Mouse (Mus musculus) thymus, adult 2 months (tissue): Measurements from ENCODE around the gene Rtn4r. TPM values are rescaled to one million over a fixed set of nuclear protein-coding genes. Genes with fewer than 3 reads are reported as not detected.

Source experiments
- DNase-seq: peaks from one replicate; pipeline ENCODE4 v3.0.0; 2021
- H3K27ac ChIP-seq: fragments of 200-500 bp; 2 replicates; pipeline ENCODE4 v1.5.1; 2012; ENCODE audit warnings: low read length, control low read depth; ENCODE audit not compliant: control insufficient read depth, insufficient read depth
- H3K27me3 ChIP-seq: fragments of 200-500 bp; 2 replicates; pipeline ENCODE4 v1.6.1; 2012; ENCODE audit warnings: mild to moderate bottlenecking, low read length, moderate library complexity, mixed read lengths; ENCODE audit not compliant: control insufficient read depth, insufficient read depth
- H3K36me3 ChIP-seq: fragments of 200-500 bp; 2 replicates; pipeline ENCODE4 v1.6.1; 2012; ENCODE audit warnings: mild to moderate bottlenecking, low read length, moderate library complexity; ENCODE audit not compliant: control insufficient read depth, insufficient read depth
- H3K4me1 ChIP-seq: fragments of 200-500 bp; replicated peaks from 2 replicates; pipeline ENCODE4 v1.6.1; 2012; ENCODE audit warnings: low read length; ENCODE audit not compliant: control insufficient read depth, insufficient read depth
- H3K4me3 ChIP-seq: fragments of 200-500 bp; 2 replicates; pipeline ENCODE4 v1.5.1; 2012; ENCODE audit warnings: mild to moderate bottlenecking, low read length, control low read depth, moderate library complexity; ENCODE audit not compliant: control insufficient read depth, insufficient read depth
- CTCF ChIP-seq: fragments of 200-500 bp; IDR thresholded peaks from 2 replicates; pipeline ENCODE4 v1.5.1; 2012; ENCODE audit warnings: mild to moderate bottlenecking, control low read depth, low read length, moderate library complexity, borderline replicate concordance; ENCODE audit not compliant: control insufficient read depth, poor library complexity, insufficient read depth; ENCODE audit errors: extremely low read depth
- POLR2A ChIP-seq: fragments of 200-500 bp; IDR thresholded peaks from 2 replicates; pipeline ENCODE4 v1.6.1; 2012; ENCODE audit warnings: mild to moderate bottlenecking, low read length, control low read depth, moderate library complexity; ENCODE audit not compliant: control insufficient read depth, poor library complexity, insufficient read depth; ENCODE audit errors: extremely low read depth
- WGBS: fragments of 180-500 bp; shearing (Covaris S2); methylation state at CpG from one replicate; pipeline ENCODE4 v1.1.7; 2018; 5-methylcytosine and 5-hydroxymethylcytosine counted together
- polyA plus RNA-seq: library from polyadenylated mRNA; depleted of rRNA; stranded (reverse); fragments of >200 nt; gene quantifications from 2 replicates; pipeline ENCODE4 v1.2.3, GENCODE M21; 2012

Rtn4r gene
- polyA plus RNA-seq, 1 experiment: 6.6 TPM

DNA sequence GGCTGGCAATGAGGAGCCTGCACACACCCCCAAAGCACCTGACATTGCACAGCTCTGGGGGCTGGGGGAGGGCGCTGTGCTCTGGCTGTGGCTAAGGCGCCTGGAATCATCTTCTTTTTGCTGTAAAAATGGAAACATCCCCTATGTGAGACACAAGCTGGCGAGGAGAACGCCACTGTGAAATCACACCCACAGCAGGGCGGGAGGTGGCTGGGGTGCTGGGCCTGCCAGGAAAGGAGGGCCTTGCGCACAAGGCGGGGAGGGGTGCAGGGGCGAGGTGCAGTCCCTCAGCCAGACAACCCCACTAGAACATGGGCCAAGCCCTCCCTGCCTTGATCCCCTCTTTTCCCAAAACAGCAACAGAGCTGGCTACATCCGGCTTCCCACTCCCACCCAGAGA lies 45.8 kb downstream of the Rtn4r start:
- no peaks in the 10 kb centered on the region for H3K4me1 ChIP-seq
- H3K27ac ChIP-seq: no peak overlapping the region
- no peak overlapping the region for H3K4me3 ChIP-seq
- WGBS: 86% methylated on average over 9 of the region's 9 CpGs
- no peaks in the 10 kb centered on the region for H3K36me3 ChIP-seq
- DNase-seq: no peak
- H3K27me3 ChIP-seq: no peaks in the 10 kb centered on the region
- no peak for TF ChIP-seq CTCF
- no peak for TF ChIP-seq POLR2A

GRCm38 (mm10) chr16:18173788-18174187 lies 46.3 kb downstream of the Rtn4r start:
- Histone ChIP-seq H3K27ac (no peak overlapping the region), H3K36me3 (no peaks in the 10 kb centered on the region), H3K4me1 (no peaks in the 10 kb centered on the region), H3K4me3 (no peak overlapping the region), H3K27me3 (no peaks in the 10 kb centered on the region)
- 92% methylated on average over 11 of the region's 11 CpGs for WGBS
- TF ChIP-seq POLR2A (no peak), CTCF (no peak)
- DNase-seq: no peak

GRCm38 (mm10) chr16:18175817-18176541 lies 48.5 kb downstream of the Rtn4r start:
- no peak for TF ChIP-seq POLR2A
- TF ChIP-seq CTCF: no peak
- DNase-seq: no peak
- Histone ChIP-seq H3K27ac (no peak overlapping the region), H3K4me1 (no peaks in the 10 kb centered on the region), H3K36me3 (no peaks in the 10 kb centered on the region), H3K4me3 (no peak overlapping the region), H3K27me3 (no peaks in the 10 kb centered on the region)
- WGBS: 32% methylated on average over 6 of the region's 6 CpGs

- Histone ChIP-seq H3K27ac (no peak overlapping the region), H3K4me3 (no peak overlapping the region), H3K4me1 (no peaks in the 10 kb centered on the region), H3K36me3 (no peaks in the 10 kb centered on the region), H3K27me3 (no peaks in the 10 kb centered on the region)
- DNase-seq: no peak
- 80% methylated on average over 4 of the region's 4 CpGs for WGBS
- TF ChIP-seq CTCF (no peak), POLR2A (no peak)
These were observed 49.3 kb downstream of the Rtn4r start for GRCm38 (mm10) chr16:18176758-18177157.

- Histone ChIP-seq H3K36me3 (no peaks in the 10 kb centered on the region), H3K4me1 (no peaks in the 10 kb centered on the region), H3K4me3 (no peak overlapping the region), H3K27ac (no peak overlapping the region), H3K27me3 (no peaks in the 10 kb centered on the region)
- WGBS: 85% methylated on average over 2 of the region's 2 CpGs
- DNase-seq: no peak
- no peak for TF ChIP-seq POLR2A
- no peak for TF ChIP-seq CTCF
These were observed 52.1 kb downstream of the Rtn4r start for GRCm38 (mm10) chr16:18179591-18179990.

GRCm38 (mm10) chr16:18181398-18181797 lies 54.0 kb downstream of the Rtn4r start:
- no peak for DNase-seq
- 88% methylated on average over 10 of the region's 10 CpGs for WGBS
- H3K27me3 ChIP-seq: no peaks in the 10 kb centered on the region
- no peak for TF ChIP-seq CTCF
- TF ChIP-seq POLR2A: no peak
- no peaks in the 10 kb centered on the region for H3K4me1 ChIP-seq
- no peak overlapping the region for H3K4me3 ChIP-seq
- H3K27ac ChIP-seq: no peak overlapping the region
- no peaks in the 10 kb centered on the region for H3K36me3 ChIP-seq

DNA sequence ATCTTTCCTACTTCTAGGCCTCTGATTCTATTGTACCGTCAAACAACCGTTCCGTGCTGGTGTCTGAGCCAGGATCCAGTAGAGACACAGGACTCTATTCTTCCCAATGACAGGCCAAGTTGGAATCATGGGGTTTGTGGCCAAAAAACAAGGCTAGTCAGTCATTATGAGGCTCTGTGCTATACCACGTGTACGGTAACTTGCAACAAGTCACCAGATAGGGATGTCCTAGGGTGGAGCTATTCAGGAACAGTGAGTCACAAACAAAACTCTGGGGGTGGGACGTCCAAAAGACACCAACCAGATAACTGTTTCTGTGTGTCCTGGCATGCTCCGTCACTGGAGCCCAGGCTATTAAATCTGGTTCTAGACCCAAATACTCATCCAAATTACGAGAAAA lies 55.3 kb downstream of the Rtn4r start:
- DNase-seq: no peak
- WGBS: 95% methylated on average over 8 of the region's 8 CpGs
- Histone ChIP-seq H3K36me3 (no peaks in the 10 kb centered on the region), H3K27ac (no peak overlapping the region), H3K4me3 (no peak overlapping the region), H3K4me1 (no peaks in the 10 kb centered on the region), H3K27me3 (no peaks in the 10 kb centered on the region)
- no peak for TF ChIP-seq POLR2A
- TF ChIP-seq CTCF: no peak
